Mouse (Mus musculus): Measurements from ENCODE around the gene Stk35. TPM values are rescaled to one million over a fixed set of nuclear protein-coding genes. Genes with fewer than 3 reads are reported as not detected.

Gene Stk35
- total RNA-seq (2021) (10 to 100 TPM; 10.9 to 18.4 TPM), polyA plus RNA-seq (2012; rRNA removed) (11.2 and 17.8 TPM in 2 replicates)
- long read RNA-seq, partial matches to known transcripts: 1 of 2 reads
- long read RNA-seq, other reads (novel, unspliced or antisense): 1 of 2 reads

DNA sequence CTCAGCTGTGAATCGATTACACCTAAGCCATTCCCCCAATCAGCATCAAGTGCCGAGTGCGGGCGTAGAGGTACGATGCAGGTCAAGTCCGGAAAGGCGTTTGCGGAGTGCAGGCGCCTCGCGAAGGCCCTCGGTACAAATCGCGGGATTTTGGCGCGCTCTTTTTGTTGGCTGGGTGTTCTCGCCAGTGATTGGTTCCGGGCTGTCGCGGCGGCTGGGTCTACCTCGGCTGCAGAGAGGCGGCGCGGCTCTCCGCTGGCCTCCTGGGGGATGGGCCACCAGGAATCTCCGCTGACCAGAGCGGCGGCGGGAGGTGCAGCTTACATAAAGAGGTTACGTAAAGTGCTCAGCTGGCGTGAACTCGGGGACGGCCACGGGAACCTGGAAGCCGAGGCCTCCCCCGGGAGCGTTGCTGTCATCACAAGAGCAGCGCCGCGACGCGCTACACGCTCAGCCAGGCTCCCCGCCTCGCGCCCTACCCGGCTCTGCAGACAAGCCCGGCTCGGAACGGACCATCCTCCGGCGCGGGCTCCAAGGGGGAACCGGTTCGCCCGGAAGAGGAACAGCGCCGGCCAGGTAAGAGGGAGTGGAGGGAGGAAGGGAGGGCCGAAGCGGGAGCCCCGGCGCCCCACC is at the start of gene Stk35:
Gene Stk35 (plus strand): TSS at position 247 of the 633 bp plus-strand sequence.
- intact Hi-C loops (cut with DNase I): loop anchor here (1.0 to 10.0 kb wide), 3 partner anchors 73 to 377 kb away; partner anchors contain the start of genes Sirpa and Snrpb
- TF ChIP-seq EP300 (IDR thresholded peaks at IDR 0.05; ENCODE audit: insufficient read depth, low read depth, low read length) (peak; percentile 71; the same call in 1 of the 2 replicates), POLR2A (IDR thresholded peaks at IDR 0.05; ENCODE audit: insufficient read depth, low read depth, low read length) (peak; percentile 70), CTCF (IDR thresholded peaks at IDR 0.05) (peak; percentile 61)
- Histone ChIP-seq H3K36me3 (ENCODE audit: control insufficient read depth, insufficient read depth, low read length) (peaks cover 24% of the 10 kb centered on the region), H3K27me3 (ENCODE audit: control insufficient read depth, insufficient read depth, low read length) (no peaks in the 10 kb centered on the region), H3K27ac (peak within 1 kb of the TSS; percentile 97), H3K4me1 (ENCODE audit: control insufficient read depth, insufficient read depth, low read length) (peaks cover 5% of the 10 kb centered on the region), H3K9ac (ENCODE audit: low read depth, low read length) (peak within 1 kb of the TSS; percentile 98), H3K4me3 (peak within 1 kb of the TSS; percentile 92), H3K79me2 (replicated peaks; ENCODE audit: control insufficient read depth, insufficient read depth, low read length) (peaks cover 2% of the 10 kb centered on the region; the same call in 1 of the 2 replicates)
- WGBS: under 1% methylated on average over 63 of the region's 63 CpGs
- peak; percentile 88 to 93 for DNase-seq

- TF ChIP-seq EP300 (IDR thresholded peaks at IDR 0.05; ENCODE audit: insufficient read depth, low read depth, low read length) (no peak), CTCF (IDR thresholded peaks at IDR 0.05) (no peak), POLR2A (IDR thresholded peaks at IDR 0.05; ENCODE audit: insufficient read depth, low read depth, low read length) (no peak)
- WGBS: 79% methylated on average over 1 of the region's 1 CpGs
- Histone ChIP-seq H3K4me1 (ENCODE audit: control insufficient read depth, insufficient read depth, low read length) (no peaks in the 10 kb centered on the region), H3K79me2 (replicated peaks; ENCODE audit: control insufficient read depth, insufficient read depth, low read length) (no peaks in the 10 kb centered on the region), H3K9ac (ENCODE audit: low read depth, low read length) (no peak overlapping the region), H3K36me3 (ENCODE audit: control insufficient read depth, insufficient read depth, low read length) (no peaks in the 10 kb centered on the region), H3K4me3 (no peak overlapping the region), H3K27ac (no peak overlapping the region), H3K27me3 (ENCODE audit: control insufficient read depth, insufficient read depth, low read length) (no peaks in the 10 kb centered on the region)
- DNase-seq: no peak
- intact Hi-C loops (cut with DNase I): no loop called here
These were observed 18.3 kb upstream of the Stk35 start for GRCm38 (mm10) chr2:129782046-129782445.

- DNase-seq: no peak
- Histone ChIP-seq H3K4me3 (no peak overlapping the region), H3K4me1 (ENCODE audit: control insufficient read depth, insufficient read depth, low read length) (peaks cover 3% of the 10 kb centered on the region; the same call in 1 of the 2 replicates), H3K79me2 (replicated peaks; ENCODE audit: control insufficient read depth, insufficient read depth, low read length) (no peaks in the 10 kb centered on the region), H3K27me3 (ENCODE audit: control insufficient read depth, insufficient read depth, low read length) (no peaks in the 10 kb centered on the region), H3K27ac (no peak overlapping the region), H3K36me3 (ENCODE audit: control insufficient read depth, insufficient read depth, low read length) (no peaks in the 10 kb centered on the region), H3K9ac (ENCODE audit: low read depth, low read length) (no peak overlapping the region)
- TF ChIP-seq POLR2A (IDR thresholded peaks at IDR 0.05; ENCODE audit: insufficient read depth, low read depth, low read length) (no peak), CTCF (IDR thresholded peaks at IDR 0.05) (no peak), EP300 (IDR thresholded peaks at IDR 0.05; ENCODE audit: insufficient read depth, low read depth, low read length) (no peak)
- intact Hi-C loops (cut with DNase I): no loop called here
- WGBS: 87% methylated on average over 2 of the region's 2 CpGs
These were observed 3.8 kb upstream of the Stk35 start for GRCm38 (mm10) chr2:129796501-129796900.

GRCm38 (mm10) chr2:129797709-129798108 is 2.6 kb upstream of the Stk35 start:
- no peaks in the 10 kb centered on the region for H3K27me3 ChIP-seq (ENCODE audit: control insufficient read depth, insufficient read depth, low read length)
- intact Hi-C loops (cut with DNase I): no loop called here
- no peak for TF ChIP-seq POLR2A (IDR thresholded peaks at IDR 0.05; ENCODE audit: insufficient read depth, low read depth, low read length)
- no peak for TF ChIP-seq EP300 (IDR thresholded peaks at IDR 0.05; ENCODE audit: insufficient read depth, low read depth, low read length)
- no peak for TF ChIP-seq CTCF (IDR thresholded peaks at IDR 0.05)
- peaks cover 2% of the 10 kb centered on the region for H3K36me3 ChIP-seq (ENCODE audit: control insufficient read depth, insufficient read depth, low read length)
- no peak overlapping the region for H3K27ac ChIP-seq
- DNase-seq: no peak
- H3K4me3 ChIP-seq: no peak overlapping the region
- H3K4me1 ChIP-seq (ENCODE audit: control insufficient read depth, insufficient read depth, low read length): peaks cover 3% of the 10 kb centered on the region
- no peak overlapping the region for H3K9ac ChIP-seq (ENCODE audit: low read depth, low read length)
- 76% methylated on average over 2 of the region's 3 CpGs for WGBS
- no peaks in the 10 kb centered on the region for H3K79me2 ChIP-seq (replicated peaks; ENCODE audit: control insufficient read depth, insufficient read depth, low read length)

GRCm38 (mm10) chr2:129798410-129798809 is 1.9 kb upstream of the Stk35 start:
- Histone ChIP-seq H3K79me2 (replicated peaks; ENCODE audit: control insufficient read depth, insufficient read depth, low read length) (no peaks in the 10 kb centered on the region), H3K4me1 (ENCODE audit: control insufficient read depth, insufficient read depth, low read length) (peaks cover 3% of the 10 kb centered on the region), H3K36me3 (ENCODE audit: control insufficient read depth, insufficient read depth, low read length) (peaks cover 9% of the 10 kb centered on the region), H3K9ac (ENCODE audit: low read depth, low read length) (no peak overlapping the region), H3K27me3 (ENCODE audit: control insufficient read depth, insufficient read depth, low read length) (no peaks in the 10 kb centered on the region), H3K4me3 (no peak overlapping the region), H3K27ac (no peak overlapping the region)
- no peak for TF ChIP-seq CTCF (IDR thresholded peaks at IDR 0.05)
- no peak for TF ChIP-seq EP300 (IDR thresholded peaks at IDR 0.05; ENCODE audit: insufficient read depth, low read depth, low read length)
- TF ChIP-seq POLR2A (IDR thresholded peaks at IDR 0.05; ENCODE audit: insufficient read depth, low read depth, low read length): no peak
- DNase-seq: no peak
- intact Hi-C loops (cut with DNase I): no loop called here

DNA sequence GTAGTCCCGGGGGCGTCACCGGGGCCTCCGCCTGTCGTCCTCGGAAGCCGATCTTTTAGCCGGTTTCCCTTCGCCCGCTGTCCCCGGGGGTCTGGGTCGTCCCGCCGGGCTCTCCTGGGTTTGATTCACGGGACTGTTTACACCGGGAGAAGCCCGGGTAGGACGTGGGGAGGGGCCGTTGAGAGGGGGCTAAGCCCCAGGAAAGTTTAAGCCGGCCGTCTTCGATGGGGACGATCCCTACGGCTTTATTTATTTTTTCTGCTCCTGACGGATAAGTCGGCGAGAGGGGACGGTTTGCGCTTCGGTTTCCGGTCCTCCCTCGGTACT is 550 bp downstream of the Stk35 start:
- WGBS: under 1% methylated on average over 32 of the region's 32 CpGs
- intact Hi-C loops (cut with DNase I): loop anchor here (1.0 to 10.0 kb wide), 3 partner anchors 72 to 376 kb away; partner anchors contain the start of genes Sirpa and Snrpb

More for the DNA sequence above, 550 bp downstream of the Stk35 start:
- Histone ChIP-seq H3K79me2 (replicated peaks; ENCODE audit: control insufficient read depth, insufficient read depth, low read length) (peaks cover 2% of the 10 kb centered on the region; the same call in 1 of the 2 replicates), H3K27me3 (ENCODE audit: control insufficient read depth, insufficient read depth, low read length) (no peaks in the 10 kb centered on the region), H3K36me3 (ENCODE audit: control insufficient read depth, insufficient read depth, low read length) (peaks cover 28% of the 10 kb centered on the region), H3K4me3 (peak overlapping the region; percentile 92), H3K27ac (peak overlapping the region; percentile 97), H3K9ac (ENCODE audit: low read depth, low read length) (peak overlapping the region; percentile 98), H3K4me1 (ENCODE audit: control insufficient read depth, insufficient read depth, low read length) (peaks cover 9% of the 10 kb centered on the region)
- TF ChIP-seq POLR2A (IDR thresholded peaks at IDR 0.05; ENCODE audit: insufficient read depth, low read depth, low read length) (no peak), CTCF (IDR thresholded peaks at IDR 0.05) (no peak), EP300 (IDR thresholded peaks at IDR 0.05; ENCODE audit: insufficient read depth, low read depth, low read length) (no peak)
- DNase-seq: peak in 1 of 2 experiments; percentile 79
